9 mouse cellular contexts compared by ENCODE assay signal in genomic region chr6:37351731-37352380, GRCm38 (mm10). TPM values are rescaled to one million over a fixed set of nuclear protein-coding genes. Genes with fewer than 3 reads are reported as not detected.
A peak's percentile ranks its signal among the peaks of the same experiment; 100 is the strongest.
DNase-seq lines count a peak whose midpoint lies in the region; ATAC-seq and TF ChIP-seq lines count a peak whose summit lies in the region.
"Had no signal": no experiment of that assay in that cellular context is flagged by ENCODE, and none has a peak within 500 bp of the region (broad histone marks: within the 10 kb centered on the region; RNA-seq: fewer than 3 reads in every experiment).

No protein-coding gene starts in this region.

- no peak overlapping the region for H3K9ac ChIP-seq in intestine, postnatal 0 days (ENCODE audit: low read depth, low read length)
- no peak overlapping the region for H3K9ac ChIP-seq in limb, embryonic 11.5 days (ENCODE audit: low read length)

- ATAC-seq in intestine, postnatal 0 days = no peak
- ATAC-seq in limb, embryonic 11.5 days (ENCODE audit: insufficient number of reproducible peaks, low FRiP score, low TSS enrichment, low read depth) = peak; percentile 74; the same call in 1 of the 2 replicates

- no peak overlapping the region for H3K27ac ChIP-seq in testis, adult 2 months (ENCODE audit: control insufficient read depth, insufficient read depth, low read depth, low read length)
- H3K27ac ChIP-seq in intestine, postnatal 0 days (ENCODE audit: low read depth, low read length) = no peak overlapping the region
- no peak overlapping the region for H3K27ac ChIP-seq in limb, embryonic 11.5 days (replicated peaks; ENCODE audit: low read depth, low read length)
- H3K27ac ChIP-seq: macrophage had no signal

- H3K9me3 ChIP-seq in intestine, postnatal 0 days (ENCODE audit: control insufficient read depth) = no peaks in the 10 kb centered on the region
- no peaks in the 10 kb centered on the region; the same call in 1 of the 2 replicates for H3K9me3 ChIP-seq in limb, embryonic 11.5 days (ENCODE audit: control insufficient read depth, low read length)

- WGBS in intestine, postnatal 0 days = 33% methylated on average over 10 of the region's 10 CpGs
- 19% methylated on average over 10 of the region's 10 CpGs for WGBS in limb, embryonic 11.5 days

- H3K36me3 ChIP-seq in testis, adult 2 months (ENCODE audit: control insufficient read depth, insufficient read depth, low read length) = no peaks in the 10 kb centered on the region
- H3K36me3 ChIP-seq in intestine, postnatal 0 days (ENCODE audit: control insufficient read depth, insufficient read depth) = peaks cover 24% of the 10 kb centered on the region; the same call in 1 of the 2 replicates
- peaks cover 3% of the 10 kb centered on the region; the same call in 1 of the 2 replicates for H3K36me3 ChIP-seq in limb, embryonic 11.5 days (ENCODE audit: control insufficient read depth, insufficient read depth, low read length)

- DNase-seq in testis, postnatal 14 days (ENCODE audit: low spot score) = no peak
- peak; percentile 87 for DNase-seq in cerebellum, postnatal 14 days
- DNase-seq in gastrocnemius, postnatal 10 days = peak; percentile 64
- peak; percentile 82 for DNase-seq in limb, embryonic 11.5 days (ENCODE audit: low spot score)
- DNase-seq in naive thymus-derived CD4-positive, alpha-beta T cell, adult 2 months (ENCODE audit: low read depth) = peak; percentile 7
- peak; percentile 48 for DNase-seq in yolk sac, embryonic 10.5 days (ENCODE audit: low spot score)

- TF ChIP-seq POLR2A in testis, adult 2 months (IDR thresholded peaks at IDR 0.05; ENCODE audit: control insufficient read depth, low read depth, low read length) = no peak

- H3K4me1 ChIP-seq in testis, adult 2 months (ENCODE audit: control insufficient read depth, insufficient read depth, low read length) = peaks cover 7% of the 10 kb centered on the region
- H3K4me1 ChIP-seq in intestine, postnatal 0 days (replicated peaks; ENCODE audit: control insufficient read depth, insufficient read depth, low read length) = no peaks in the 10 kb centered on the region
- H3K4me1 ChIP-seq in limb, embryonic 11.5 days (ENCODE audit: control insufficient read depth, insufficient read depth, low read length) = no peaks in the 10 kb centered on the region

- no peak overlapping the region for H3K4me3 ChIP-seq in testis, adult 2 months (ENCODE audit: control insufficient read depth, low read depth, low read length)
- H3K4me3 ChIP-seq in intestine, postnatal 0 days (ENCODE audit: low read depth, low read length) = no peak overlapping the region
- H3K4me3 ChIP-seq in limb, embryonic 11.5 days (ENCODE audit: low read depth, low read length) = no peak overlapping the region

- H3K4me2 ChIP-seq in intestine, postnatal 0 days (replicated peaks; ENCODE audit: low read depth) = no peak overlapping the region
- H3K4me2 ChIP-seq in limb, embryonic 11.5 days (ENCODE audit: low read depth, severe bottlenecking) = no peak overlapping the region

- H3K27me3 ChIP-seq in testis, adult 2 months (ENCODE audit: control insufficient read depth, insufficient read depth, low read length) = no peaks in the 10 kb centered on the region
- H3K27me3 ChIP-seq in intestine, postnatal 0 days (replicated peaks; ENCODE audit: control insufficient read depth, insufficient read depth, low read length) = no peaks in the 10 kb centered on the region
- H3K27me3 ChIP-seq in limb, embryonic 11.5 days (ENCODE audit: control insufficient read depth, insufficient read depth, low read length) = no peaks in the 10 kb centered on the region

- peak; percentile 54; the same call in 1 of the 2 replicates for TF ChIP-seq CTCF in testis, adult 2 months (IDR thresholded peaks at IDR 0.05; ENCODE audit: control insufficient read depth, insufficient read depth, insufficient replicate concordance, low read depth, low read length)
- peak; percentile 96 for TF ChIP-seq CTCF in intestine, postnatal 0 days (IDR thresholded peaks at IDR 0.05; ENCODE audit: low read depth)

RNA-seq across cellular contexts. Expression of gene Dgki, which starts 51.9 kb away (rescaled TPM):
- polyA plus RNA-seq in testis, adult 2 months (2012; rRNA removed) = 0.10 and 0.34 TPM in 2 replicates
- total RNA-seq in gastrocnemius, postnatal 10 days (2021) = 1 to 10 TPM in 1 of 2 experiments, under 1 TPM in 1; 0.61 to 1.7 TPM
- polyA plus RNA-seq in intestine, postnatal 0 days (2015; fragmentation: Nextera tagmentation; extraction: Ambion mirVana) = 0.34 and 0.42 TPM in 2 replicates
- 0.92 and 0.97 TPM in 2 replicates for polyA plus RNA-seq in limb, embryonic 11.5 days (2014; fragmentation: Nextera tagmentation; extraction: Ambion mirVana)
